Mouse (Mus musculus) lung, embryonic 15.5 days (tissue): Measurements from ENCODE around the gene Stard7. TPM values are rescaled to one million over a fixed set of nuclear protein-coding genes. Genes with fewer than 3 reads are reported as not detected.

Source experiments
- ATAC-seq: fragments of 200-750 bp; cut with Nextera tagmentation; 2 replicates; pipeline ENCODE4 v1.8.0; 2017; ENCODE audit warnings: moderate number of reproducible peaks, borderline replicate concordance; ENCODE audit not compliant: low FRiP score, low TSS enrichment; ENCODE audit errors: extremely low read depth
- H3K27ac ChIP-seq: fragments of 300-500 bp; sonication (generic); 2 replicates; pipeline ENCODE4 v1.5.1; 2015; ENCODE audit warnings: moderate library complexity, mild to moderate bottlenecking, inconsistent platforms
- H3K27me3 ChIP-seq: fragments of 300-500 bp; sonication (generic); 2 replicates; pipeline ENCODE4 v1.6.1; 2015; ENCODE audit warnings: inconsistent platforms
- H3K36me3 ChIP-seq: fragments of 300-500 bp; sonication (generic); 2 replicates; pipeline ENCODE4 v1.6.1; 2015; ENCODE audit warnings: inconsistent platforms
- H3K4me1 ChIP-seq: fragments of 300-500 bp; sonication (generic); 2 replicates; pipeline ENCODE4 v1.6.1; 2015; ENCODE audit warnings: inconsistent platforms
- H3K4me2 ChIP-seq: fragments of 300-500 bp; sonication (generic); 2 replicates; pipeline ENCODE4 v1.6.1; 2015; ENCODE audit warnings: inconsistent platforms, mild to moderate bottlenecking, moderate library complexity
- H3K4me3 ChIP-seq: fragments of 300-500 bp; sonication (generic); 2 replicates; pipeline ENCODE4 v1.5.1; 2015; ENCODE audit warnings: mild to moderate bottlenecking, inconsistent platforms
- H3K9ac ChIP-seq: fragments of 300-500 bp; sonication (generic); 2 replicates; pipeline ENCODE4 v1.6.1; 2015; ENCODE audit warnings: inconsistent platforms
- H3K9me3 ChIP-seq: fragments of 300-500 bp; sonication (generic); 2 replicates; pipeline ENCODE4 v1.6.1; 2016; ENCODE audit warnings: inconsistent platforms
- WGBS: fragments of 180-500 bp; shearing (Covaris S2); methylation state at CpG from one replicate; pipeline ENCODE4 v1.1.7; 2015; 5-methylcytosine and 5-hydroxymethylcytosine counted together
- polyA plus RNA-seq: library from polyadenylated mRNA; unstranded; fragments of >200 nt; fragmentation: Nextera tagmentation; extraction: Ambion mirVana; gene quantifications from 2 replicates; pipeline ENCODE4 v1.2.1, GENCODE M21; 2015

Stard7 gene
- polyA plus RNA-seq, 1 experiment from 2014 or later, result 71.0 TPM

DNA sequence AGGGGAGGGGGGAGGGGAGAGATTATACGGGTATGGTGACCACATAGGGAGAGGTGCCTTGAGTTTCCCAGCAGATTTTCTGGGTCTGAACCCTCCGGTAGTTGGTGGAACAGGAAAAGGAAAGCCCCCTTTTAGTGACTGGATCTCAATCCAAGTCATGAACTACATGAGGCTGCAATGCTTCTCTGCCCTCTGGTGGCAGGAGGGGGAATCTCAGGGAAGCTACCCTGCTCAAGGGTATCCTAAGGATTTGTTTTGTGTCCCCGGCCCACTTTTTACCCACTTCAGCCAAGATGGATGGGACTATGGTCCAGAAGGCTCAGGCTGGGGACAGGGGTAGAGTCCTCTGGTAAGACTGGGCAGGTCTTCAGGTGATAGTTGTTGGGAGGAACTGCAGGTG is 71.1 kb downstream of the Stard7 start:
- H3K9ac ChIP-seq, result no peak overlapping the region
- no peak overlapping the region for H3K4me3 ChIP-seq
- no peak overlapping the region for H3K4me2 ChIP-seq
- ATAC-seq, result no peak
- 13% methylated on average over 3 of the region's 3 CpGs for WGBS
- peaks cover 16% of the 10 kb centered on the region for H3K27me3 ChIP-seq
- H3K27ac ChIP-seq, result no peak overlapping the region
- no peaks in the 10 kb centered on the region for H3K9me3 ChIP-seq
- H3K4me1 ChIP-seq, result peaks cover 16% of the 10 kb centered on the region
- H3K36me3 ChIP-seq, result no peaks in the 10 kb centered on the region

DNA sequence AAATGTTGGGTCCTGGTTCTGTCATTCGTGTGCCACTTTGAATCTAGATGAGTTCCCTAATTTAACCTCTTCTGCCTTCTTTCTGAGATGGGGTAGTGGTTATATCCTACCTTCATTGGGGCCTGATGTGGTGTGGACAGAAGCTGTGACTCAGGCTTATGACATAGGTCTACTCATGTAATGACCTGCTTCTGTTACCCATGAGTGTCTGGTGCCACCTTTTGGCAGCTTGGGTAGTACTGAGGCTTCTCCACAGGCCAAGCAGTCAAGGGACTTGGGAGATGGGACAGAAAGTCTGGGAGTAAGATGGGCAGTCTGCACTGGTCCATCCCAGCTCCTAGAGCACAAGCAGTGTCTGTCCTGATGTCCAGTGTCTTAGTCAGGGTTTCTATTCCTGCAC is 76.3 kb downstream of the Stard7 start:
- H3K4me2 ChIP-seq, result no peak overlapping the region
- H3K4me3 ChIP-seq, result no peak overlapping the region
- H3K9me3 ChIP-seq, result no peaks in the 10 kb centered on the region
- no peaks in the 10 kb centered on the region for H3K36me3 ChIP-seq
- no peak for ATAC-seq
- 65% methylated on average over 1 of the region's 1 CpGs for WGBS
- H3K9ac ChIP-seq, result no peak overlapping the region
- no peaks in the 10 kb centered on the region for H3K27me3 ChIP-seq
- H3K27ac ChIP-seq, result no peak overlapping the region
- H3K4me1 ChIP-seq, result no peaks in the 10 kb centered on the region

DNA sequence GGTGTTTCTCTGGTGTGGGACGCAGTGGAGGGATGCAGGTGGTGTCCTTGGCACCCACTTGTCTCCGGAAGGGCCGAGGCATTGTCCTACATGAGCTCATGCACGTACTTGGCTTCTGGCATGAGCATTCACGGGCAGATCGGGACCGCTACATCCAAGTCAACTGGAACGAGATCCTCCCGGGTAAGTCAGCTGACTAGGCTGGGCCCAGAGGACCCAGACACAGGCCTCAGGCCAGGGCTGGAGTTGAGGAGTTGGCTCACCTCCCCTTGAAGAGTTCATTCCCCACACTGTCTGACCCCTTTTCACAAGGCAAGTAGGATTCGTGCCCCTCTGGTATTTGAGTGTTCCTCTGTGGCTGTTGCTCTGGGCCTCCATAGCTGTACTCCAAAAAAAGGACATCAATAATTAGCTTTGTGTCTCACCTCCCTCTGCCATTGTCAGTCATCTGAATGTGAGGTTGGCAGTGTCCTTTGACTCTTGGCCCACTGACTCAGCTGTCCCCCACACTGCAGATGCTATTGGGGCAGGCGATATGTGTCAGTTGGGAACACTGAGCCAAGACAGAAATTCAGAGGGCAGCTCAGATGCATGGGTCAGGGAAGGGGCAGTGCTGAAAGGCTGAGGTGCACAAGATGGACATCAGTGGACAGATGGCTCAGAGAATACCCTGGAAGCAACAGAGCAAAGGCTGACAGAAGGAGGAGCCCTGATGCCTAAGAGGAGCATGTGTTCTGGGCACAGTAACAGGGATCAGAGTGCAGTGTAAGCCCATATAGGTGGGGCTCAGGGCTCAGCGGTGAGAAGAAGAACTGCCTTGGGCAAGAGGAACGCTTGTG is 77.3 kb downstream of the Stard7 start:
- Histone ChIP-seq H3K9ac (no peak overlapping the region), H3K36me3 (no peaks in the 10 kb centered on the region), H3K9me3 (no peaks in the 10 kb centered on the region), H3K4me3 (no peak overlapping the region), H3K4me1 (no peaks in the 10 kb centered on the region), H3K27me3 (no peaks in the 10 kb centered on the region), H3K27ac (no peak overlapping the region), H3K4me2 (no peak overlapping the region)
- WGBS, result 71% methylated on average over 13 of the region's 13 CpGs
- no peak for ATAC-seq

Other genes with a start within 250 kb of the Stard7 start
- 52.9 and 54.2 TPM in 2 replicates for gene Blvra, start 199.6 kb upstream of the Stard7 start, polyA plus RNA-seq
- gene Ncaph, start 136.3 kb upstream of the Stard7 start, polyA plus RNA-seq, result 109 and 113 TPM in 2 replicates
- 28.5 and 29.5 TPM in 2 replicates for gene Itpripl1, start 126.8 kb upstream of the Stard7 start, polyA plus RNA-seq
- gene 1810024B03Rik, start 61.9 kb upstream of the Stard7 start, polyA plus RNA-seq, result 1.7 and 1.9 TPM in 2 replicates
- 53.8 and 54.0 TPM in 2 replicates for gene Snrnp200, start 61.8 kb upstream of the Stard7 start, polyA plus RNA-seq
- gene Ciao1, start 22.4 kb upstream of the Stard7 start, polyA plus RNA-seq, result 64.4 and 67.9 TPM in 2 replicates
- 27.8 and 30.9 TPM in 2 replicates for gene Tmem127, start 22.3 kb upstream of the Stard7 start, polyA plus RNA-seq
- 13.0 and 13.1 TPM in 2 replicates for gene Dusp2, start 65.9 kb downstream of the Stard7 start, polyA plus RNA-seq
- gene Astl, start 68.4 kb downstream of the Stard7 start, polyA plus RNA-seq, result not detected in 2 replicates
- gene Adra2b, start 93.0 kb downstream of the Stard7 start, polyA plus RNA-seq, result 0.18 and 0.41 TPM in 2 replicates
- 0.21 and 0.29 TPM in 2 replicates for gene Gpat2, start 155.0 kb downstream of the Stard7 start, polyA plus RNA-seq
- gene Fahd2a, start 174.3 kb downstream of the Stard7 start, polyA plus RNA-seq, result 21.2 and 21.6 TPM in 2 replicates